Mouse (Mus musculus) telencephalon, adult 2 months (tissue): Measurements from ENCODE around the gene Map2k1.
"Not testable (repeated sequence)": the region's sequence is repeated elsewhere in the genome, so short reads cannot be mapped to it uniquely, and the experiment has no call there.

Source experiments
- DNase-seq: peaks from one replicate; pipeline ENCODE4 v3.0.0-alpha.2; 2011; ENCODE audit warnings: low read depth, low spot score

Gene Map2k1

GRCm38 (mm10) chr9:64169967-64170366 is 83.5 kb downstream of the Map2k1 start:
- not testable (repeated sequence) for DNase-seq

- DNase-seq, result no peak
Measured at GRCm38 (mm10) chr9:64160471-64160870, 93.0 kb downstream of the Map2k1 start.

- DNase-seq, result no peak
Measured at GRCm38 (mm10) chr9:64156641-64157040, 96.8 kb downstream of the Map2k1 start.

DNA sequence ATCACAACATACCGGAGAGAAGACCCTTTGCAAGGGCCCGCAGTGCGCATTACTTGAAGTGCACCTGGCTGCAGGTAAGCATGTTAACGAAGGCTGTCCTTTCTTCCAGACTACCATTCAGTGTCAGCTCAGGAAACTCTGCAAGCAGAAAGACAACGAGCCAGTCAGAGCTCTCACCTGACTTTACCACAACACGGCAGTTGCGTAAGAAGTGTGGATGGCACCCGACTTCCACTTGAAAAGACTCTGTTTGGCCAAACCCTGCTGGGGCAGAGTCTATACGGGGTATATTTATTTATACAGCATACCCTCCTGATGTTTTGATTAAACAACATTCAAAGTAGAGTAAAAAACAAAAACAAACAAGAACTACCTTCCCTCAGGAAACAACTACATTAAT is 113.6 kb downstream of the Map2k1 start:
- no peak for DNase-seq

DNA sequence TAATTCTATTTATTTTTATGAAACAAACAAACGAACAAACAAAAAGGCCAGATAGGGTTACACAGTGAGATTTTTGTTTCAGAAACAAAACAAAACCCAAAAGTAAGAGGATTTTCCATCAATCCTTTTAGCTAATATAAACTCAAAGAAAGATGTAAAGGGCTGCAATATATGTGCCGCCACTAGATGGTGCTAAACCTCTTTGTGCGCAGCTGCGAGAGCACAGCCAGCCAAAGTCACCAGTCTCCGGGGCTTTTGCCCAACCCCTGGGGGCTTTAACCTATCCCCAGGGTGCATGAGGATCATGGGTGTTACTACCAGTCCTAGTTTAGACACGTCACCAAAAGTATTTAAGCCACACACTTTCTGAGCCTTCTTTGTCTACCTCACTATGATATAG is 114.5 kb downstream of the Map2k1 start:
- DNase-seq, result not testable (repeated sequence)
